Mouse (Mus musculus) kidney, adult 10 weeks (tissue): Measurements from ENCODE around the gene Eif2ak4. TPM values are rescaled to one million over a fixed set of nuclear protein-coding genes. Genes with fewer than 3 reads are reported as not detected.

Experiments used
- polyA plus RNA-seq: library from polyadenylated mRNA; stranded (reverse); fragments of 350-450 nt; fragmentation: Illumina TruSeq; extraction: RNeasy Lipid Tissue Mini Kit (QIAGEN cat#74804); gene quantifications from one replicate; pipeline ENCODE4 v1.2.3, GENCODE M21; 2014; ENCODE audit warnings: low read depth, low replicate concordance

Gene Eif2ak4
- 6.4 TPM for polyA plus RNA-seq

DNA sequence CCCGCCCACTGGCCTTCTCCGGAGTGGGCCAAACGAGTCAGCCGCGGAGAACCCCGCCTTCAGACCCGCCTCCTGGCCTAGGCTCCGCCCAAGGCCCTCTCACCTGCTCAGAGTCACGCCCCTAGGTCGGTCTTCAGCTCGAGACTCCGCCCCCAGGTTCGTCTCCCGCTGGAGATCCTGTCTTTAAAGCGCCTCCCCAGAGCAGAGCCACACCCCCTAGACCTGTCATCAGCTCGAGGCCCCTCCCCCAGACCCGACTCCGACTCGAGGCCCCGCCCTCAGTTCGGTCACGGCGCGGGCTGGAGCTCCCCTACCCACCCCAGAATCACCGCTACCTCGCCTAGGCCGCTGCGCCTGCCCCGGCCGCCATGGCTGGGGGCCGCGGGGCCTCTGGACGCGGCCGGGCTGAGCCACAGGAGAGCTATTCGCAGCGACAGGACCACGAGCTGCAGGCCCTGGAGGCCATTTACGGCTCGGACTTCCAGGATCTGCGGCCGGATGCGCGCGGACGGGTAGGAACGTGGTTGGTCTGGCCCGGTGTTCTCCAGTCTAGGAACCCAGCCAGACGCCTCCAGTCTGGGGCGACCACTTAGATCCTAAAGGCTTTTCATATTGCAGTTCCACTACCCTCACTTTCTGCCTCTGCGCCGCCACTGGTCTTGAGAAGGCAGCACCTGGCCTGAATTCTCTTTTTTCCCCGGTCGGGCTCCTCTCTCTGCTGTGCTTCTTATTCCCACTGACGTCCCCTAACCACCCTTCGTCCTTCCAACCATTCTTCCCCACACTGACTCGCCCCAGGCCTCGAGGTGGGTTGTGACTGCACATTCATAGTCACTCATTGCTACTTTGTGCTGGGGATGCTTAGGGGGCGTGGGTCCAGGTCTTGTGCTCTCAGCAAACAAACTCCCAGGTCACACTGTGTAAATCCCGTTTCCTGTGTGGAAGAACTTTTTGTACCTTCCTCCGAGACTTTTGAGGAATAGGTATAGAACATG lies at the start of gene Eif2ak4:
Gene Eif2ak4, plus strand, starts transcription at position 278 of the 995 bp plus-strand sequence.

DNA sequence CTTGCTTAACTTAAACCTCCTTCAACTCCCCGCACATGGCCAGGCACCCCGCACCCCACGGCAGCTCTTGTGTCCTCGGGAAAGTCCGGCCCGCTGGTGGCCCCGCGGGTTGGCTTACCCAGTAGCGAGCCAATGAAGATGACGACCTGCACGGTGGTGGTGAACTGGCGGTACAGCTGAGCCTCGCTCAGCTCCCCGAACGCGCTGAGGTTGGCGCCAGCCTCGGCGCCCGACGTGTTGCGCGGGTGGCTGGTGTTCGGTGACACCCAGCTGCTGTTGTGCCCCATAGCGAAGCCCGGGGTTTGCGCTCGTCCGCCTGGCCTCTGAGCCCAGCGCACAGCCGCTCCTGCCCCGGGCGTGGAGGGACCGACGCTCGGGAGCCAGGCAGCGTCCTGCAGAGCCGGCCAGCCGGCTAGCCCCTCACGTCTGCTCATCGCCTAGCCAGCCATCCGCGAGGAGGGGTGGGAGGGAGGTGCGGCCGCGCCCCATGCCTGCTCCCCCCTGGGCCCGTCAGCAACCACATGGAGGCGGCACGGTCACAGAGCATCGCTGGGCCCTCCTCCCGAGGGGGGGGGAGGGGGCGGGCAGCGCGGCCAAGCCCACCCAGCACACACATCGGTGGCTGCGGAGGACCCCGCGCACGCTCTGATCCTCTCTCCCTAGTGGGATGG lies 15.4 kb upstream of the Eif2ak4 start, which contains the start of gene Gpr176:
Gene Gpr176, minus strand, starts transcription at position 519 of the 671 bp plus-strand sequence.

GRCm38 (mm10) chr2:118479550-118479909 lies 91.1 kb downstream of the Eif2ak4 start, which contains the start of gene Srp14:
TSS of gene Srp14 (minus strand) at chr2:118479711.

Other genes starting within 250 kb of the Eif2ak4 start
- gene Fsip1, start 131.7 kb upstream of the Eif2ak4 start, polyA plus RNA-seq = 1.0 TPM
- 0.36 TPM for gene Gpr176, start 15.2 kb upstream of the Eif2ak4 start, polyA plus RNA-seq
- 109 TPM for gene Srp14, start 91.1 kb downstream of the Eif2ak4 start, polyA plus RNA-seq
- 3.9 TPM for gene Bmf, start 161.1 kb downstream of the Eif2ak4 start, polyA plus RNA-seq
- 1.4 TPM for gene Bub1b, start 209.6 kb downstream of the Eif2ak4 start, polyA plus RNA-seq